Mouse (Mus musculus) urinary bladder, adult 18-20 months (tissue): ENCODE results near the gene Csrp2.
A peak's percentile ranks its signal among the peaks of the same experiment; 100 is the strongest.

ENCODE experiments used
- DNase-seq, 2 experiments: peaks; one replicate each; pipeline ENCODE4 v3.0.0; 2022; ENCODE audit warnings: low spot score in 2 of 2, mixed read lengths in 2 of 2

The Csrp2 gene

GRCm38 (mm10) chr10:110919531-110920343 lies at the start of gene Csrp2:
Gene Csrp2 (plus strand): TSS chr10:110919789.
- peak; percentile 82 to 87 for DNase-seq

GRCm38 (mm10) chr10:110874853-110875252 lies 44.7 kb upstream of the Csrp2 start:
- DNase-seq: no peak

DNA sequence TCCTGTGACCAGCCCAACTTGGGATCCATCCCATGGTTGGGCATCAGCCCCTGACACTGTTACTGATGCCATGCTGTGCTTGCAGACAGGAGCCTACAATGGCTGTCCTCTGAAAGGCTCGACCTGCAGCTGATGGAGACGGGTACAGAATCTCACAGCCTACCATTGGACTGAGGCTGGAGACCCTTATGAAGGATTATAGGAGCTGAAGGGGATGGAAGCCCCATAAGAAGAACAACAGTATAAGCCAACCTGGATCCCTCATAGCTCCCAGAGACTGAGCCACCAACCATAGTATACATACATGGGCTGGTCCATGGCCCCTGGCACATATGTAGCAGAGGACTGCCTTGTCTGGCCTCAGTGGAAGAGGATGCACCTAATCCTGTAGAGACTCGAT lies 42.6 kb upstream of the Csrp2 start:
- no peak for DNase-seq

DNA sequence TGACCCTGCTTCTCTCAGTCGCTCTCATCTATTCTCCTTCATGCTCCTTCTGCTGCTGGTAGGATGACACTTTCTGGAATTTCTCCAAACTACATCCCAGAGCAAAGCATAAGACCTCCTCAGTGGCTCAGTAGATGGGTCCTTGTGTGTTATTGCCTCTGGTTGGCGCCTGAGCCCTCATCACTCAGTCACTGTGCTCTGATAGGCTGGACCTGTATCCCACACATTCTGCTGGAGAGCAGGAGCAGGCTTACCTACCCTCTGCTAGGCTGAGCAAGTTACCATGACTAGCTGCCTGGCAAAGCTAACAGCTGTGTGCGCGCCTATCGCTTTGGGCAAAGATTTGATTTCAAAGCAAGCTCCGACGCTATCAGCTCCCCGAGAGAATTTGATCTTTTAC lies 41.7 kb upstream of the Csrp2 start:
- no peak for DNase-seq

GRCm38 (mm10) chr10:110878641-110879040 lies 40.9 kb upstream of the Csrp2 start:
- no peak for DNase-seq

GRCm38 (mm10) chr10:110879426-110880066 lies 40.0 kb upstream of the Csrp2 start:
- no peak for DNase-seq

DNA sequence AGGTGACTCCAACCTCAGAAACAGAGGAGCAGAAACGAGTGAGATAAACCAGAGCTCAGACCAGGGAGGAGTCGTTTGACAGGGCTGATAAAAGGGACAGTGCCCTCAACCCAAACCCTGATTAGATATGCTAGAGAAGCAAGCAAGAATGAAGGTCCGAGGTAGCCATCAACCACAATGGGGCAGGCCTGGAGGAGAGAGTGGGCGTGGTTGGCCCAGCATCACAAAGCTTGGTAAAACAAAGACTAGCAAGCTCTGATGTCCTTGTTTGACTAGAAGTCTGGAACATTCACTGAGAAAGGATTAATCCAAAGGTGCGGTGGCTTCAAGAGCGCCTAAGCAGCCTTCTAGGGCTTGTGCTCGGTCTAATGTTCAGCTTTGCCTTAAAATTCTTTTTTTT lies 38.2 kb upstream of the Csrp2 start:
- no peak for DNase-seq

DNA sequence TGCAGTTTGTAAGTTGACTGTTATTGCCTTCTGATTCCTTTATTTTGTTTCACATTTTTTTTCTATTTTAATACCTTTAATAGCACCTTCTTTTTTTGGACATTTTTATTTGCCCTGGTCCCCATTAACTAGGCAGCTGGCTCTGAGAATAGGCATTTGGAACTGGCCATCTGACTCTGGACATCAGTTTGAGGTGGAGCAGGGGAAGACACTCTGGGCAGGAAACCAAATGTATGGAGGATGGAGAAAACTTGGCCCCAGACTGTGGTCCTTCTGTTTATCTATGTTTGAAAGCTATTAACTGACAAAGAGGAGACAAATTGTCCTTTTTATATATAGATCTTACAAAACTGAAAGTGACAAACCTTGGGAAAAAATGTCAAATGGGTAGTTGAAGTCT lies 36.9 kb upstream of the Csrp2 start:
- DNase-seq: no peak

DNA sequence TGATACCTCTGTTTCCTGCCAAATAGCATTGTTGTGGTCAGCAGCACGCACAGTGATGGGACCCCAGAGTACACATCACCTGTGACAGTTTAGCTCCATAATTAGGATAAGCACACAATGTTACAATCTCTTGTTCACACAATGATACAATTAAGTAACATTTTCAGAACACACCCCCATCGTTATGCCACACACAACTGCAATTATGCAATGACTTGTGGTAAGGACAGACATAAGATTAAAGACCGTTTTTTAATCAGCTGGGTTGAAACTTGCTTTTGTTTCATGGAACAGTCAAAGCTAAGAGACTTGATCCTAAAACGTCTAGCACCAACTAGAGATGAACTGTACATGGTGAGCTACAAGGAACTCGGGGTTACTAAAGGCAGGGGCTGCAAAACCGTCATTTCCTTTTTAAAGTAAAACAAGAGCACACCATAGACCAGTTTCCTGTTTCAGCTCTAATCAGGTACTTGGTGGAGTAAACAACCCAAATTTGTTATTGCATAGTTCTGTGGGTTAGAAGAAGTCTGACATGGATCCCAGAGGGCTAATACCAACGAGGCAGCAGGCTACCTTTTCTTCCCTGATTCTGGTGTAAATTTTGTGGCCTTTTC lies 28.8 kb upstream of the Csrp2 start:
- no peak for DNase-seq

DNA sequence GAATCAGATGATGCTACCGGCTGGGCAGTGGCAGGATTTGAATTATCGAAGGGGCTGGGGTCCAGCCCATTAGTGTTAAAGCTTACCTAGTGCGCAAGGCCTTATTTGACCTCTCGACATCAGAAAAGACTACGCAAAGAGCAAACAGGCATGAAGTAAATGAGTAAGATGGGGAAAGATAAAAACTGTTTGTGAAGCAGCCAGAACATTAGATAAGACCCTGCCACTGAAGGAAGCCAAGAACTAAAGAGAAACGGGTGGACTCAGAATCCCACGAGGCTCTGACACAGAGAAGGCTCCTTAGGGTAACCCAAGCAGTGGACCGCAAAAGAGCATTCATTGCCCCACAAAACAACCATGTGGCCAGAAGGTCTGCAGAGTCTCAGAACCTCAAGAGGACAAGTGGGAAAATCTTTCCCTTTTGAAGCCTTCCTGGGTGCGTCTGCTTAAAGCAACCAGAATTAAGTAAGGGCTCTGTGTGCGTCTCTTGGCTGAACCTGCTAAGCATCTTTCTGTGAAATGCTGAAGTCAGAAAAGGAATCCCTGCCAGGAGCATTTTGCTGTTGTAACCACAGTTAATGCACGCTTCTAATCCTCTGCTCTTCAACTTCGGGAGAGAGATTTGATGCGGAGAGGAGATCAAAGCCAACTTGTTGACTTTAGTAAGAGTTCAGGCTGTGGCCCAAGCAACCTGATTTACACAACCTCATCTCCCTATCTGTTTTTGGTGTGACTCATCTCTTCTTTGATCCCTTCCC lies 19.7 kb upstream of the Csrp2 start:
- peak in 1 of 2 experiments; percentile 44 for DNase-seq

- DNase-seq: no peak
Measured at GRCm38 (mm10) chr10:110903862-110904261, 15.7 kb upstream of the Csrp2 start.

DNA sequence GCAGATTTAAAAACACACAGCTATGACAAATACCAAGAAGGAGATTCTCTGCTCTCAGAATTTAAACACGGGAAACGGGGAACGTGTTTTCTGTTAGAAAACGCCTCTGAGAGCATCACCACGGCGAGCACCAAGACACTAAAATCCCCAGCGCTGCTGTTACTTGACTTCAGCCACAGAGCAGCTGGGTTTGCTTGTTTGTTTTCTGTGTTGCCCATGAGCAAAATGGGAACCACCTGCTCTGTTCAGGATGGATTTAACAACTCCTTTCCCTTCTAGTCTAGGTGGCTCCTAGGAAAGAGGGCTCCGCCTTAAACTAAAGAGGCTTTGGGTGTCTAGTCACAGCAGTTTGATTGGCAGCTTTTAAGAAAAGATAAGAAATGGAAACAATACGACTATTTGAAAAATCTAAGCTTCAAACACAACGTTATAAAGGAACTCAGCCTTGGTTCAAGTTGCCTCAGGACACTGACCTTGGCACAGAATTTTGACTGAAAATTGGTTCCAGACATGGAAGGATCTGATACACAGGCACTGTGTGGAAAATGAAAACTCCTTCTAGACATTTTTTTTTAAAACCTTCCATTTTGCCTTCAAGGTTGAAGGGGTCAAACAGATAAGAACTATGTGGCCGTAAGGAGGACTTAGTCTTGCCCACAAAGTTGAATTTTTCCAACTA lies 2.8 kb upstream of the Csrp2 start:
- DNase-seq: no peak

DNA sequence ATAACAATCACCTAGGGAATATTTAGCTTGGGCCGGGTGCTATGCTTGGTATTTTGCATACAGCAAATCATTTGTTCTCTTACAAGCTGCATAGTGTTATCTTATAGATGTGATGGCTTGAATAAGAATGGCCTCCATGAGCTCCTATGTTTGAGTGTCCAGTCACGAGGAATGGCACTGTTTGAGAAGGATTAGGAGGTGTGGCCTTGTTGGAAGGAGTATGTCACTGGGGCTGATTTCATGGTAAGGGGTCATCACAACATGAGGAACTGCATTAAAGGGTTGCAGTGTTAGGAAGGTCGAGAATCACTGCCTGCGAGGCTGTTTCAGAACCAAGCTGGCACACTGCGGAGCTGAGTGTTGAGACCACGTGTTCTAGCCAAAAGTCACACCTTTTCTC lies 2.1 kb upstream of the Csrp2 start:
- DNase-seq: no peak

- DNase-seq: no peak
Measured at GRCm38 (mm10) chr10:110918414-110919391, 886 bp upstream of the Csrp2 start.

- DNase-seq: no peak
Measured at GRCm38 (mm10) chr10:110920368-110920950, 870 bp downstream of the Csrp2 start.

DNA sequence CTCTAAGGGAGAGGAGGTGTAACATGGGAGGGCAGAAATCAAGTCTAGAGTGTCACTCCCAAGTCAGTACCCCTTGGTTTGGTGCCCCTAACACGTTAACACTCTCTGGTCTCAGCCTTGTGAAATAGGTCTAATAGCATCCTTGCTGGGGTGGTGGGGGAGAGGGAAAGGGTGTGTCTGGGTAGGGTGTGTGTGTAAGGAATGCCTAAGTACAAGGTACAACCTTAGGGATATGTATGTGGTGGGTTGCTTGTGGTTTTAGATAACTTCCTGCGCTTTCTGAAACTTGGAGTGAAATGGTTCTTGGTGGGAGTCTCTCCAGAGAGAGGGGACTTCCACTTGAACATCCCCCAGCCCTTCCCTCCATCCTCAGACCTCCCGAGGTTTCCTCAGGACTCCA lies 2.3 kb downstream of the Csrp2 start:
- DNase-seq: no peak

DNA sequence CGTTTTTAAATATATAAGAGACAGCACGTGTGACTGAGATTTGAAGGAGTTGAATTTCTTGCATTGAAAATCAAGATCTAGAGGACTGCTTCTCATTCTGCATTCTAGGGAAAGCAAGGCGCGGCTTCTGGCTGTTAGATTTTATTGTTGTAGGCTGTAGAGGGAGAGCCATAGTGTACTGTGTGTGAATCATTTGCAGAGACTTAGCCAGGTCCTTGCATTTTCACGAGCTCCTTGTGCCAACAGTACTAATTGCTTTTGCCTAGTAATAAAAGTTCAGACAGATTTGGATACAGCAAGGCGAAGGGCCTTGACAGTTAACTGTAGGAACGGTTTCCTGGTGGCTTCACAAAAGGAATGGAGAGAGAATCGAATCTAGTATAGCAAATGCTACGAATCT lies 3.0 kb downstream of the Csrp2 start:
- DNase-seq: no peak

GRCm38 (mm10) chr10:110927491-110927890 lies 7.9 kb downstream of the Csrp2 start:
- DNase-seq: no peak

DNA sequence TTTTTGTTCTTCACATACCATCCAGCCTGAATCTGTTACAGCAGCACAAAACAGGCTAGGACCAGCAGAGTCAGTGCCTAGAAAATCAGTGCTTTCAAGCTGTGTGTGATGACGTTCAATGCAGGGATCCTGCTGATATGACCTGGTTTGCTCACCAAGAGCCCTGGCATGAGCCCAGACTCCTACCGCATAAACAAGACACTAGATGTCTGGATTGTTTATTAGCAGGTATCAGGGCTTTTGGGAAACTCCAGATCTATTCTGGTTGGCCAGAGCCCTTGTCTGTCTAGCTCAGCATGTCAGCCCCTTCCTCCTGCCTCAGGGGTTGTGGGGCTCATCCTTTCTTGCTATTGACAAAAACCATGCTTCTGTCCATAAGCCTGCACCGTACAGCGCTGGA lies 10.2 kb downstream of the Csrp2 start:
- no peak for DNase-seq
